Mouse (Mus musculus): Measurements from ENCODE around the gene Ppwd1.
"Not testable (repeated sequence)": the region's sequence is repeated elsewhere in the genome, so short reads cannot be mapped to it uniquely, and the experiment has no call there.

The Ppwd1 gene

GRCm38 (mm10) chr13:104228384-104229066 lies at the start of gene Ppwd1, which contains the start of gene Cenpk:
TSS of gene Ppwd1 (minus strand) at chr13:104228843.
TSS of gene Cenpk (plus strand) at chr13:104228611.
- DNase-seq (ENCODE audit: low spot score in 2 of 2): peak; percentile 96 to 98

GRCm38 (mm10) chr13:104258997-104259396 lies 30.4 kb upstream of the Ppwd1 start:
- DNase-seq (ENCODE audit: low spot score in 2 of 2): no peak

- DNase-seq (ENCODE audit: low spot score in 2 of 2): no peak
Measured at GRCm38 (mm10) chr13:104229181-104229580, 538 bp upstream of the Ppwd1 start.

DNA sequence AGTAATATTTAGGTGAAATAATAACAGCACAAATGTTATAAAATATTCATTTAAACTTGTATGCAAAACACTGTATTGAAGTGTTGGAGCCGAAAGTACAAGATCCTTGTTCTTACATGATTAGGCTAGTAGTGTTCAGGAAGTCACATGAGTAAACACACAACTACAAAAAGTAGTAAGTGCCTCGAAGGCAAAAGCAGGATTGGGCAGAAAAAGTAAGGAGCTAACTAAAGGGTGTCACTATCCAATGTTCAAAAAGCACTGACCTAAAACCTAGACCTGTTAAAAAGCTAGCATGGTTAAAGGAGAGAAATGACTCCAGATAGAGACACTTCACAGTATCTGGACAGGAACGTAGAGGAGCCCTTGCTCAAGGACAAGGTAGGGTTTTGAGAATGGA lies 1.2 kb downstream of the Ppwd1 start:
- no peak for DNase-seq (ENCODE audit: low spot score in 2 of 2)

DNA sequence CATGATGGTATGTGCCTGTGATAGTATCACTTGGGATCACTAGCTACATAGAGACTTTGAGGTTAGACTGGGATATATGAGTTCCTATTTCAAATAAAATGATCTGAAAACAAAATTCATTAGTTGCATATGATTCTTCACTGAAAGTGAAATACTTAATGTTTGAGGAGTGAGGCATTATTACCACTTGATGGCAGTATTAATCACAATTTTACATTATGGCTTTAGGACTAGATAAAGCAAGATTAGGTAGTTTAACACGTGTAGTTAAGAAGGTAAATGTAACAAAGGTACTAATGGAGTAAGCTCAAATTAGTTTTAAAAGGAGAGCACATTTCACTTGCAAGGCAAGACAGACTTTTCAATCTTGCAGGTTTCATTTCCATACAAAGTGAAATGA lies 24.3 kb downstream of the Ppwd1 start:
- no peak for DNase-seq (ENCODE audit: low spot score in 2 of 2)

DNA sequence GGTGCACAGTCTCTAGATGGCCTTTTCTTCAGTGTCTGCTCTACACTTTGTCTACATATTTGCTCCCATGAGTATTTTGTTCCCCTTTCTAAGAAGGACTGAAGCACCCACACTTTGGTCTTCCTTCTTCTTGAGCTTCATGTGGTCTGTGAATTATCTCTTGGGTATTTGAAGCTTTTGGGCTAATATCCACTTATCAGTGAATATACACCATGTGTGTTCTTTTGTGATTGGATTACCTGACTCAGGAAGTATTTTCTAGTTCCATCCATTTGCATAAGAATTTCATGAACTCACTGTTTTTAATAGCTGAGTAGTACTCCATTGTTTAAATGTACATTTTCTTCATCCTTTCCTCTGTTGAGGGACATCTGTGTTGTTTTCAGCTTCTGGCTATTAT lies 32.8 kb downstream of the Ppwd1 start:
- not testable (repeated sequence) for DNase-seq (ENCODE audit: low spot score in 2 of 2)

DNA sequence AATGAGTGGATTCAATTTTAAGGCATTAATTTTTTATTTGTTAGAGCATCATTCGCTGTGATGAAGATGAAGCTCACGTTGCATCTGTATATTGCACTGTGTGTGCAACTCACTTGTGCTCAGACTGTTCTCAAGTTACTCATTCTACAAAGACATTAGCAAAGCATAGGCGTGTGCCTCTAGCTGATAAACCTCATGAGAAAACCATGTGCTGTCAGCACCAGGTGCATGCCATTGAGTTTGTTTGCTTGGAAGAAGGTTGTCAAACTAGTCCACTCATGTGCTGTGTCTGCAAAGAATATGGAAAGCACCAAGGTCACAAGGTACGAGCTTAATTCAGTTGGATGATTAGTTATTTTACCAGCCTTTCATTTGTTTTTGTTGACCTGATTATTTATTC lies 41.3 kb downstream of the Ppwd1 start:
- no peak for DNase-seq (ENCODE audit: low spot score in 2 of 2)

DNA sequence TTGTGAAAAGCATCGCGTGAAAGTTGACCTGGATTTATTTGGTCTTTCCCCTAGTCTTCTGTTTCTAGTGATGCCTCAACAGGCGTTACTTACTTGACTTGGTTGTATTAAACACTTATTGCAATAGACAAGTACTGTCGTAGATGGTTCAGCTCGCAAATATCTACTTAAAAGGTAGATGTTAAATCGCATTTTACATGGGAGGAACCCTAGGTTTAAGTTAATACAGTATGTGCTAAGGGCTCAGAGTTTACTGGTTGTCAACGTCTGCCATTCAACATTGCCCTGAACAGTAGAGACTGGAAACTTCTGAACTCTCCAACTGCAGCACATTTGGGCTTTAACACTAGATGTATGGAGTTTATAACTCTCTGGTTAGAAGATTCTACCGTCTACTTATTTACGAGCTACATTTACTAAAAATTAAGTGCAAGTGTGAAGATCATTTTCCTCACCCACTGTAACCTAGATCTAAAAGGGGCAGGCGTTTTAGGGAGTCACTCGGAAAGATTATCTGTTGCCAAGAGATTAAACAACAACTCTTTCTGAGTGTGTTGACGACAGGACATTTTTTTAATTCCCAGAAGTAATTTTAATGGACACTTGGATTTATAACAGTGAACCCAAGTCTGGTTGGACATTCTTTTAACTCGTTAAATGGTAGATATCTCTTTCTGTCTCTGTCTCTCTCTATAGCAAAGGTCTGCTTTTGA lies 49.3 kb downstream of the Ppwd1 start:
- DNase-seq (ENCODE audit: low spot score in 2 of 2): no peak

DNA sequence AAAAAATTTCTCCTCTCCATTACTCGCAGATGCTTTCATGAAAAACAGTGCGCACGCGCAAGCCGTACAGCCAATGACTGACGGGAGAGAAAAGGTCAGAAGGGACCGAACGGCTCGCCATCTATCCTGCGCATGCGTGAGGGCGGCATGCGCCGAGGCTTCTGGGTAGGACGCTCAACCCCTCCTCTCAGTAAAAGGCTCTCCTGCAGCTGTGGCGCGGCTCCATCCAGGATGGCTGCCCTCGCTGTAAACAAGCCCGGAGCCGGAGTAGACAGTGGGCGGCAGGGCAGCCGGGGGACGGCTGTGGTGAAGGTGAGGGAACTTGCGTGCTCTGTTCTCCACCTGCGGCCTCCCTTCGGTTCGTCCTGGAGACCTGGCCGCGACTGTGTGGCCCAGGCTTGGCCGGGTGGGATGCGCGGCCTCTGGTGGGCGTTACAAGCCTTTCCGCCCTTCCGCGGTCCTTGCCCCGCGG lies 50.0 kb downstream of the Ppwd1 start, which contains the start of gene Trim23:
Gene Trim23, plus strand, starts transcription at position 148 of the 472 bp plus-strand sequence.
- DNase-seq (ENCODE audit: low spot score in 2 of 2): peak; percentile 92 to 95

GRCm38 (mm10) chr13:104177796-104178649 lies 50.6 kb downstream of the Ppwd1 start, which contains the start of gene Trappc13:
TSS of gene Trappc13 (minus strand) at chr13:104178469.
- DNase-seq (ENCODE audit: low spot score in 2 of 2): peak; percentile 52 to 83

DNA sequence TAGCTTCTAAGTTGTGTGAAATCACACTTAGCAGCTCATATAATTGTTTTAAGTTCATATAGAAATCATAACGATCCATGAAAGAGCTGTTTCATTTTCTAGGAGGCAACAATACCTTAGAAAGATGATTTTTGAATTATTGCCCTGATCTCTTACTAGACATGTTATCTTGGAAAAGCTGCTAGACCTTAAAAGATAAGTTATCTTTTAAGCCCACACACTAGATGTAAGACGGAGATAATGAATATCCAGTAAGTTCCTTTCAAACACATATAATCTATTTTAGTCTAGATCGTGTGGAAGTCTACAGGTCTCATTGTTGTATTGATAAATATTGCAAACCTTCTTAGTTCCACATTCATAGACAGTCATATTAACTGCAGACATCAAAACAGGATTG lies 51.8 kb downstream of the Ppwd1 start:
- DNase-seq (ENCODE audit: low spot score in 2 of 2): no peak

- no peak for DNase-seq (ENCODE audit: low spot score in 2 of 2)
Measured at GRCm38 (mm10) chr13:104172498-104172897, 56.1 kb downstream of the Ppwd1 start.

DNA sequence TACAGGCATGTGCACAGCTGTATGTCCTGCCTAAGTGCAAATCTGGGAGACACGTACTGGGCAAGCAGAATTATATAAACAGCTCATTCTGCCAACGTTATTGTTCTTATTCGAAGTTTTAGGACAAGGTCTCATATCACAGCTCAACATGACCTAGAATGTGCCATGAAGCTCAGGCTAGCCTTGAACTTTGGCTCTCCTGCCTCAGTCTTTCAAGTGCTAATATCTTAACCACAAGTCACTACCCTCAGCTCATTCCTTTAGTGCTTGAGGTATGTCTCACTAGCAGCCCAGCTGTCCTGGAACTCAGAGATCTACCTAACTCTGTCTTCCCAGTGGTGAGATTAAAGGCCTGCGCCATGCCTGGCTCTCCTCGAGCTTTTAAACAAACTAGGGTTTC lies 56.9 kb downstream of the Ppwd1 start:
- DNase-seq (ENCODE audit: low spot score in 2 of 2): no peak

- no peak for DNase-seq (ENCODE audit: low spot score in 2 of 2)
Measured at GRCm38 (mm10) chr13:104155686-104156085, 73.0 kb downstream of the Ppwd1 start.

Data from cerebellum, postnatal 4 days (tissue).